Mouse (Mus musculus) heart, adult 8-10 months (tissue): Measurements from ENCODE around the gene Fgf6. TPM values are rescaled to one million over a fixed set of nuclear protein-coding genes. Genes with fewer than 3 reads are reported as not detected.

Experiments
- DNase-seq: peaks from one replicate; pipeline ENCODE4 v3.0.0; 2022; ENCODE audit warnings: low spot score
- total RNA-seq, 4 experiments: library from RNA; stranded (reverse); gene quantifications; 2 replicates each; pipeline ENCODE4 v1.2.4; 2022

Fgf6 gene
- total RNA-seq: under 1 TPM; 0.31 to 0.68 (median 0.55) TPM

DNA sequence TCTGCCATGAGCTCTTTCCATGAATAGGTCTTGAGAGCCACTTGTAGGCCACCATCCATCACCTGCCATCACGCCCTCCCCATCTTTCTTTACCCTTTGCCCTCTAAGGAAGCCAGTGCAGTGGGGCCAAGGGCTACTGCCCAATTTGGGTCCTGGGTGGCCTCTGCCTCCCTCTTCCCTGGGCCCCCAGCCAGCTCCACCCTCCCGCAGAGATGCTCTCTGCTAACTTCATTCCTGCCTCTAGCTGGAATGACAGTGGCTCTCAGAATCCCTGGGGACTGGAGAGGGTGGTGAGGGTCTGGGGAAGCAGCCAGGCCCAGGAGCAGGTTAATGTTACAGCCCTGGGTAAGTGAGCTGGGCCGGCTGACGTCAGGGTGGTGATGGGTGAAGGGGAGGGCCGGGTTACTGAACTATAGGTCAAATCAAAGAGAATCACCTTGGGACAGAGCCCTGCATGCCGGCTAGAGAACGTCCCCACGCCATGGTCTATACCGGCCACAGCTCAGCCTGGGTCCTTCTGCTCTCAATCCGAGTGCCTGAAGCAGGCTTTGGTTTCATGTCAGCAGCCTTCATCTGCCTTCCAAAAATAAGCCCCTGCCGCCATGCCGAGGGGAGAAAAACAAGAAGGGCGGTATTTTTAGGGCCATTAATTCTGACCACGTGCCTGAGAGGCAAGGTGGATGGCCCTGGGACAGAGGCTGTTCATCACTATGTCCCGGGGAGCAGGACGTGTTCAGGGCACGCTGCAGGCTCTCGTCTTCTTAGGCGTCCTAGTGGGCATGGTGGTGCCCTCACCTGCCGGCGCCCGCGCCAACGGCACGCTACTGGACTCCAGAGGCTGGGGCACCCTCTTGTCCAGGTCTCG lies at the start of gene Fgf6:
TSS of gene Fgf6 (plus strand) at position 681 of the 865 bp plus-strand sequence.
- DNase-seq: no peak

DNA sequence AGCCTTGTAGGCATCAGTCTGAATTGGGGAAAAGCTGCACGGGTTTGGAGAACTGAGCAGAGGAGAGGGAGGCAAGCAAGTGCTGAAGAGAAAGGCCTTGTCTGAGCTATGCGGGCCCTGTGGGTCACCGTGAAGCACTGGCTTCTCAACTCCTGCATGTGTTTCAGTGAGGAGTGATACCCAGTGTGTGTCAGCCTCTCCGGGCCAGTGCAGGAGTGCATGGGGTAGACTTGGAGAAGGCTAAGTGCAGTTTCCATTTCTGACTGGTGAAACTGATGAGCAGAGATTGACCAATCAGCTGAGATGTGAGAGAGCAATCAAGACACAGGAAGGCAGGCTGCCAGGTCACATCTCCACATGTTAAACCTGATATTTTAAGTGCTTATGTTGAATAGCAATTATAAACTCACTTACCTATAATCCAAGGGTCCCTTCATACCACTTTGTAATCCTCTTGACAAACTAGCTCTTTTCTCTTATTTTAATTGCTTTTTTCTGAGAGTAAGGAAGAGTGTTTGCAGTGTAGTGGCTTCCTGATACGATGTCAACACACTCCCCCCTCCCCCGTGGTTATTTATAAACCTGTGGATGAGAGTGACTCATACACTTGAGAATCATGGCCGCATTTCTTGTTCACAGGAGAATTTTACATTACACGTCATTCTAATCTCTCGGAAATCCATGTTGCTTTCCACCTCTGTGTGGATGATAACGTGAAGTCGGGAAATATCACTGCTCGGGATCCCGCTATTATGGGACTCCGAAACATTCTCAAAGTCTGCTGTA lies 49.0 kb upstream of the Fgf6 start:
- no peak for DNase-seq

DNA sequence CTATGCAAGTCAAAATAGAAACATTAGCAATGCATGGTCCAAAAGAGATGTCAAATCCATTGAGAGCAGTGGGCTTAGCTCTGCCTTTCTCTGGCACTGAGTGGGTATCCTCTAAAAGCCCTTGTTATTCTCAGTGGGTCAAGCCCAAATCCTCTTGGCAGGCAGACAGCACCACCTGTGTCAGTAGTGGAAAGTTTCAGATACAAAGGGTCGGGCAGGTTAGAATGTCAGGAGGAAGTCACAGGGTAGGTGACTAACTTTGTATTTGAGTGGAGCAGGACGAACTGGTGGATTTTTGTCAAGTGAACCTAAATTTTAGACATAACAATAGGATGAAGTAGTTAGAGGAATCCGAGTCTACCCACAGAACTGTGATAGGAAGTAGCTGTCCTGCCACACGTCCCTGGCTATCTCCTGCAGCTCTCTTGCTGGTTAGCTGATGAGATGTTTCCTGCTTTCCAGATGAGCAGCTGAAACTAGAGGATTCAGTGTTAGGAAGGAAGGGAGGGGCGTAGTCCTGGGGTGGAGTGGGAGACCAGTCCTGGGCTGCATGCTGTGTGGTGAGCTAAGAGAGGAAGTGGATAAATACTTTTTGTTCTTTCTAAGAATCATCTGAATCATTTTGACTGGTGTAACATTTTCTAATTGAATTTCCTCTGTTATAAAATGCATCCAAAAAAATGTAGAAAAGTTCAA lies 33.7 kb upstream of the Fgf6 start:
- peak; percentile 21 for DNase-seq

DNA sequence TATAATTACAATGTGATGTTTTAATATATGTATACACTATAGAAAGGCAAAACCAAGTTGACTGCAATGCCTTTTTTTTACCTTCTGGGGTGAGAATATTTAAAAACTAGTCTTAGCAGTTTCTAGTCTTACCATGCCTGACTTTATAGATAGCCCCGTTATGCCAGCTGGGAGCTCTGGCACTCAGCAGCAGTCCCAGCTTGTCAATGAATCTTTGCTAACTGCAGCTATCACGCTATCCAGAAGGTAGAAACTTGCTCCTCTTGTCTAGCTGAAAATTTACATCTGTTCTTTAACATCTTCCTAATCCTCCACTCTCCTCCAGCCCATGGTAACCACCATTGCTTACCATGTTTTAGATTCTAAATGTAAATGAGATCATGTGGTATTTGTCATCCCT lies 21.7 kb upstream of the Fgf6 start:
- no peak for DNase-seq

DNA sequence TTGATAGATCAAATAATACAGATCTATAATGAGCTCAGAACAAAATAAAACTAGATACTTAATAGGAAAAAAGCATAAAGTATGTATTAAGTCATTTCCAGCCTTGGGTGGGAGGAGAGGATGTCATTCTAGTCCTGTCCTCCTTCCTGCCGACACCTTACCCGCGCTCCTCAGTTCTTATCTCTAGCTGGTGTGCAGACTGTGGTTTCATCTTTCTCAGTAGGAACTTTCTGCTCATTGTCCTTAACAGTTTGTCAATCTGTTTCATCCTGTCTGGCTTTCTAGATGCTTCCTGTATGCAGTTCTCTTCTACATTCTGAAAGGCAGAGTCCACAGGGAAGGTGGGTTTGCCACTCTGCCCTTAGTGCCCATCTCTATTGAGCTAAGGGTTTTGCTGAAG lies 19.9 kb upstream of the Fgf6 start:
- DNase-seq: no peak

DNA sequence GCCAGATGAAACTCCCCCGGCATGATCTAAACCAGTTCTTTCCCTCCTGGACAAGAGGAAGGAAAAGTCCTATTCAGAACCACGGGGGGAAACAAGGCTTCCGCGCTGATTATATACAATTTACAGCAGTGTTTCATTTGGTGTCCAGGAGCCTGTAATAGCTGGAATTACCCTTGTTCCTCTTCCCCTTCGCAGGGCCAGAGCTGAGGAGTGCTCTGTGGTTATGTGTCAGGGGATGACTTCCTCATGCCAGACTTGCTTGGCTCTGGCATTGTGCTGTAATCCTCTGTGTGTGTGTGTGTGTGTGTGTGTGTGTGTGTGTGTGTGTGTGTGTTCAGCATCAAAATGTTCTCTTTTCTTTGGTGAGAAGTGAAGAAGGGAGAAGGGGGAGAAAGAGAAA lies 19.0 kb upstream of the Fgf6 start:
- peak; percentile 7 for DNase-seq

DNA sequence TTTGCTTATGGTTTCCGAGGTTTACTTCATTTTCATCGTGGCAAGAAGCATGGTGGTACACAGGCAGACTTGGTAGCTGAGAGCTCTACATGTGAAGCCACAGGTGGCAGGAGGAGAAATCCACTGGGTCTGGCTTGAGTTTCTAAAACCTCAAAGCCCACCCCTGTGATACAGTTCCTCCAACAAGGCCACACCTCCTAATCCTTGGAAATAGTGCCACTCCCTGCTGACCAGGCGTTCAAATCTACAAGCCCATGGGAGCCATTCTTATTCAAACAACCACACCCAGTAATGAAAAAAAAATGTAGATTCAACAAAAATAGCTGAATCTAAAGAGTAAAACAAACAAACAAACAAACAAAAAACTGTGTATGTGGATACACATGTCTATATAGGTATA lies 9.7 kb upstream of the Fgf6 start:
- DNase-seq: no peak

DNA sequence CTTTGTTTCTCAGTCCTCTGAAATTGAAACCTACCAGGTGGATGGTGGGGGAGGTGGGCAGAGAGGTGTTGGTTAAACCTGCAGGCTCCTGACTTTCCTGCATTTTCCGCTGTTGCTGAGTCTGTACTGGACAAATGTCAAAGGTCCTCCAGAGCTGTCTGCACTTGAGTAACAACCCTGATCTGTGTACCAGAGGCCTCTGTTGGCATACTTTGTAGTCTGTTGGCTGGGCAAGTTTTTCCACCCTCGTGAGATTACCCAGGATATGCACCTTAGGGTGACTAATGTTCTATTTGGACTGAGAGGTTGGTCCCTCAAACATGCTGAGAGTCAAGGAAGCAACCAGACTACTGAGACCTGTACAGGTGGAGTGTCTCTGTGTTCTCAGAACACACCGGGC lies 8.8 kb upstream of the Fgf6 start:
- no peak for DNase-seq

DNA sequence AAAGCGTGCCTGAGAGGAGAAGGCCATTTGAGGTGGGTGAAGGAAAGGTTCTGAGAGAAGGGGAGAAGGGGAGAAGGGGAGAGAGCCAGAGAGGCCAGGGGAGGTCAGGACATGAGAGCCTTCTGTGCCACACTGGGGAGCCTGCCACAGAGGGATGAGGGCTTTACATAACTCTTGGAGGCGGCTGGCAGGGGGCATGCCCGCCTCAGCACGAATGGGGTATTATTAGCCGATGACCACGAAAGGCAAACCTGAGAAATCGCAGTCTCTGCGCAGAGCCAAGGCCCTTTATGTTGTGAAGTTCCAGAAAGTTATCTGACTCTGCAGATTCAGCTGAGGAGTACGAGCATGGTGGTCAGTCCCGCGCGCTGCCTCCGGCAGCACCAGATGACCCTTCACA lies 5.4 kb upstream of the Fgf6 start:
- no peak for DNase-seq

DNA sequence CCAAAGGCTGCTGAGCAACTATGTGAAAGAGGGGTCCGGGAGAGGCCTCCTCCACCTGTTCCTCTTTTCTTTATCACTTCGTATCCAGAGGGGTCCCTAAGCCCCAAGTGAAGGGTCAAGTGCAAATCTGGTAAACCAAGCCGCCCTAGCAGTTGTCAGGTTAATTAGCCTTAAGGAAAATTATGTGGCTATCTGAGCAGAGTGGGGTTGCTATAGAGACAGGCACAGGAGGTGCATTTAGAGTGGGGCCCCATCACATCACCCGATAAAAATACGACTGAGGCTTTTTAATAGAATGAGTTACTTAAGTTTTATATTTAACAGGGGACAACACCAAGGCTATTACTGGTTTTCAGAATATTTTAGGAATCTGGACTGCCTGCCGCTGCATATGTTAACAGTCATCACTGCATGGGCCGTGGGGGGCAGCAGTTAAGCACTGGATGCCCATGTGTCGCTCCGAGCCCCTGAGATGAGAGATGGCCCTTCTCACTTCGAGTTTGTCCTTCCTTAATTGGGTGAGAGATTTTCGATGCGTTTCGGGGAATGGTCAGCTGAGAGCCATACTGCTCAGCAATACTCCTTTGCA lies 3.3 kb upstream of the Fgf6 start:
- no peak for DNase-seq

DNA sequence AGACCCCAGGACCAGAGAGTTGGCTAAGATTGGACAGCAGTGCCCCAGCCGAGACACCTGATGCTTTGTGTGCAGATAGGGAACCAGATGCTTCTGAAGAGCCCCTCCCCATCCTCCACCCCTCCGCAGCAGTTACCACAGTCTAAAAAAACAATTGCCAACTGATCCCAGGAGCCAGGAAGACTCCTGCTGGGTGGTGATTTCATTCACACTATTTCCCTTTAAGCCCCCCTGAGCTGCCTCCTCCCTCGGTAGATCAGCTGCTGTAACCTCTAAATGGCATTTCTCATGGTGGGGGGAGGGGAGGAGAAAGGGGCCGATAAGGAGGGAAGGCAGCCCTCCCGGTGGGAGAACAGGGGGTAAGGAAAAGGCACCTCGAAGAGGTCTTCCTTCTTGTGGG lies 3.9 kb downstream of the Fgf6 start:
- no peak for DNase-seq

DNA sequence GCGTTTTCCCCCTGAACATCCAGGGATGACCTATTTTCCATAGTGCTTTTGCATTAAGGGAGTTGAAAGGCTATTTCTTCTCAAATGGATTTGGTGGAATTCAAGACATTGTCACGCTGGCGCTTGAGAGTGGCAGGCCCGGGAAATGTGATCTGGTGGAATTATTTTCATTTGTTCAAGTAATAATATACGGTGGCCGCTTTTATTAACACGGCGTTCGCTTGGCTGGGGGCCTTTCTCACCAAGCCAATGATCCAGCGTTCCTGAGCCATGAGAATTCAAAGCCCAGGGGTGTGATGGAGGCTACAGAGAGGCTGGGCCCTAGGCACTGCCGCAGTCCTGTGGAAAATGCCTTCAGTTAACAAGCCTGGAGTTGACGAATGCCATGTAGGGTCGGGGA lies 5.0 kb downstream of the Fgf6 start:
- no peak for DNase-seq

DNA sequence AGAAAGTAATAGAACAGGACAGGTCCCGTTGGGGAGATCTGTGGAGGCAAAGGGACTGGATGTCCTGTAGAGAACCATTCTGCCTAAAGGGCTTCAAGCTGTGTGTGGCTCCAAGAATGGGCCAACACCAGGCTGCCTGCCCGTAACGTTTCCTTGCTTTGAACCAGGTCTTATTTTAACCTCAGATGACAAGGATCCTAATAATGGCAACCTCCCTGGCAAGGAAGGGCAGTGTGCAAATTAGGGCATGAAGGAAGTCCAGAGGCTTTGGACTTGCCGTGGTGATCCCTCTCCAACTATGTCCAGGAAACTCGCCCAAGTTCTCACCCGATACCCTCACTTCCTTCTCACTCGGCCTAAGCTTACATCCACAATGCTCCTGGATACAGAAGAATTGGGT lies 9.4 kb downstream of the Fgf6 start:
- peak; percentile 50 for DNase-seq

DNA sequence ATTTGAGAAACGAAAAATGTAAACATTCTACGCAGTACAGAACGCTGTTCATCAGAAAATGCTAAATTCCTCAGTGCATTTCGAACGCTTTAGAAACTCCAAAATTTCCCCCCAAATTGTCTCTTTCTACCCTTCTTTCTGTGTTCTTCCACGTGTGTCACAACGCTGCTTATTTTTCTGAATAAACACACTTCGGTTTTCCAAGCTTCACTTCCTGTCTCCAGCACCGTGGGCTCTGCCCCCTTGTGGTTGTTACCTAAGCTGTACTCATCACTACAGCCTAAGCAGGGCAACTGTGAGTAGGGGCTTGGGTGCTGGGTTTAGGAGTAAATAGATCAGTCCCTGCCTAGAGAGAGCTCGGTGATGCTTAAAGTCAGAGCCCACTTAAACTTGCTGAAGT lies 19.4 kb downstream of the Fgf6 start:
- DNase-seq: no peak

DNA sequence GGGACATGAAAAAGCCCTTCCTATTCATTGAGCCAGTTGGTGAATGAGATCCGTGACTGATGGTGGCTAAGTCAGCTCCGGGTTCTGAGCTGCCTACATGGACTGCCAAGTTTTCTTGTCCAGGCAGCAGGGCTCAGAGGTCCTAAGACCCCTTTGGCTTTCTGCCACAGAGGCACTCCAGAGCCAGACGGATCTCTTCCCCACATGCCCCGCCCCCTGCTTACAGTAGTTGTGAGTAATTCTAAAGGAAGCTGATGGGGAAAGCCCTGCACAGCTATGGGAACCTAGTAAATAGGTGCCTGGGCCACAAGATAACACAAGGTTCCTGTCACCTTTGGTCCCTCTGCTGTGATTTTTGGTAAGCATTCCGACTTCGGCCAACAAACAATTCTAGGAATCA lies 29.5 kb downstream of the Fgf6 start:
- no peak for DNase-seq

DNA sequence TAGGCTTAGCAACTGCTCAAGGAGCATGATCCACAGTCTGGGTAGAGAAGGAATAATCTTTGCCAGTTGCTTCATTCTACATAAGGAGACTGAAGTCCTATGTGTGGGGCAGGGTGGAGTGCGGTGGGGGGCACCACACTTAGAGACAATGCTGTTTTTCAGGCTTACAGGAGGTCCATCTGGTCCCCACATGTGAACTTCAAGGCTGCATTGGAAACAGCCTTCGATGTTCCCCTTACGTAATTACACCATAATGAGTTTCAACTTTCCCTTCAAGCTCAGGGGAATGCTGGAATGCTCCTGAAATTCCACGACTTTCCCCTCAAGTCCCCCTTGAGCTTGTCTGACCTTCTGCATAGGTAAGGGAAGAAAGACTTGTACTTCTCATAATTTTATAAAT lies 35.5 kb downstream of the Fgf6 start:
- DNase-seq: no peak

DNA sequence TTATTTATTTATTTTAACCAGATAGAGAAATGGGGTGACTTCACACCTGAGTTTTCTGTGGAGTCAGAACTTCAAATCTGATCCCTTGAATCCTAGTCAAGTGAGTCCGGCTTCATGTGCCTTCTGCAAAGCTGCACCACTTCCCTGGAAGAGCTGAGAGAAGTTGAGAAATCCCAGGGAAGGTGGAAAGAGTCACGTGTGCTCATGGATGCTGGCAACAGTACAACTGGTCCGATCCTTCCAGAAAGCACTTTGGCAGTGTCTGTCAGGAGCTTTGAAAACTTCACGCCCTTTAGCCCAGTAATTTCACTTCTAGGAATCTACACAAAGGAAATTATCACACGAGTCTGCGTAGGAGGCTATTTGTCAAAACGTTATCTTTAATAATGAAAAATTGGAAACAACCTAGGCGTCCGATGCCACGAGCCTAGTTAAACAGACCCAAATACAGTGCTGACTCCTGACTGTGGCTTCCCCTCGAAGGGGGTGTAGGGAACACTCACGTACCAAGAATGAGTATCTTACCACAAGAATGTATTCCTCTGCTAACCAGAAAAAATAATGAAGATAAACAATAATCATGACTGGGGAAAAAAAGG lies 41.7 kb downstream of the Fgf6 start:
- no peak for DNase-seq

DNA sequence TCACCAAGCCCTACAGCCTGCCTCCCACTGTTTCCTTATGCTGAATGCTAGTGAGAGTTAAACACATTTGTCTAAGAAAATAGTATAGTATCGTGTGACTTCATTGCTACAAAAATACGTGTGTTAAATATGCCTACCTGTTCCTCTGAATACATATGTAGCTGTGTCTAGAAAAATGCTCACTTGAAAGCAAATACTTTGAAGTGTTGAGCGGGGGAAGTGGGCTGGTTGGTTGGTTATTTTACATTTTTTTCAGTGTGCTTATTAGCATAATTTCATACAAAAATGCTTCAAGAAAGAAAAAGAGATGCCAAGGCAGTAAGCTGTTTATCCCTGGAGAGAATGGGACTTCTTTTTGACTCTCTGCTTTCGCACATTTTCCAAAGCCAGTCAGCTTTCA lies 44.6 kb downstream of the Fgf6 start:
- DNase-seq: no peak

DNA sequence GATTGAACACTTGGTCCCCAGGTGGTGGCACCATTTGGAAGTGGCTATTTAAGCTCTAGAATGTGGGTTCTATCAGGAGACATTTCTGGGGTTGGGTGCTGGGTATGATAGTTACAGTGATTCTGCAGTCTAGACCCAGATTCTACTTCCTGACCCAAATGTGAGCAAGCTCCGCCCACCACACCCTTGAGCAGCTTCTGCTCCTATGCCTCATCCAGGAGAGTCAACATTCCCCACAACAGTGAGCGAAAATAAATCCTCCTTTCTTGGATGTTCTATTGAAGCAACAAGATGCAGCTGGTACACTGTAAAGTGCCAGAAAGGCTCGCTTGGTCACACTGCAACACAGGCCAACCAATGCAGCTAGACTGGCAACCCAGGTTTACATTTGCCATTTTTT lies 48.5 kb downstream of the Fgf6 start:
- DNase-seq: no peak

DNA sequence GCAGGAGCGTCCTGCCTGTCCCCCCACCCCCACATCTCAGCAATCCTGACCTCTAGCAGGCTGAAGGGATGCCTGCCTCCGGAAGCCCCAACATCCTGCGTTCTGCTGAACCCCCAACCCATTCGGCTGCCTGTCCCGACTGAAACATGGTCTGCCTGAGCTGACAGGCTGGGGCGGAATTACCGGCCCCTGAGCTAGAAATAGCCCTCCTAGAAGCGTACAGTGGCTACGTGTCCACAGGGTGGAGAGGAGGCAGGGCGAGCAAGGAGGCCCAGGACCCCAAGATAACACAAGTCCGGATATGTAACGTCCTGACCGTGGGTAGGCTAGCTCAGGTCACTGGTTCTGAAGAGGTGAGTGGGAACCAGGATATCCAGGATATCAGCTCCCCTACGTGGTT lies 49.4 kb downstream of the Fgf6 start:
- no peak for DNase-seq

DNA sequence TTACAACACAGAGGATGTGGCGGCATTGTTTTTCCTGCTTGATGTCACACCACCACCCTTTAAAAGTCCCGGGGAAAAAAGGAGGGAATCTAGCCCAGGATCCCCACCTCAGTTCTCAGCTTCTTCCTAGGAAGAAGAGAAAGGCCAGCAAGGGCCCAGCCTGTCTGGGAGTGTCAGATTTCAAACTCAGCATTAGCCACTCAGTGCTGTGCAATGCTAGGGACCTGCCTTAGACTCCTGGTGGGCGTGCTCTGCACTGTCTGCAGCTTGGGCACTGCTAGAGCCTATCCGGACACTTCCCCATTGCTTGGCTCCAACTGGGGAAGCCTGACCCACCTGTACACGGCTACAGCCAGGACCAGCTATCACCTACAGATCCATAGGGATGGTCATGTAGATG lies 57.4 kb downstream of the Fgf6 start, which contains the start of gene Fgf23:
TSS of gene Fgf23 (plus strand) at position 86 of the 400 bp plus-strand sequence.
- no peak for DNase-seq
